Mouse (Mus musculus): ENCODE results near the gene Ndufv1.

DNA sequence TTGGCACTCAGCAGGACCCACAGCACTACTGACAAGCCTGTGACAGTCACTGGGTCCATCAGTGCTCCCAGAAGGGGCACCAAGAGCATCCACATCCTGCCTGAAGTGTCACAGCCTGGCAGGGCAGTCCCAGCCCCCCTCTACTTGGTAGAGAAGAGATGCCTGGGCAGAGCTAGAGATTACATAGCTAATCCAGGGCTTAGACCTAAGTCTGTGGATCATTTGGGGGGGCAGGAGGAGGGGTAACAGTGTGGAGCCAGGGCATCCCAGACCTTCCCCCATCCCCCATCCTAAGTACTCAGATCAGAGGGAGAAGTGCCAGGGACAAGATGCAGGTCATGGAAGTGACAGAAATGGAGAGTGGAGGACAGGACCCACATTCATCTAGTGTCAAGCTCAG, 2.2 kb upstream of the Ndufv1 start:
- no peak for TF ChIP-seq CTCF (IDR thresholded peaks at IDR 0.05; ENCODE audit: low read depth)
- TF ChIP-seq EP300 (IDR thresholded peaks at IDR 0.05; ENCODE audit: low read depth), result no peak
